Mouse (Mus musculus): ENCODE data around the gene Jakmip3. TPM values are rescaled to one million over a fixed set of nuclear protein-coding genes. Genes with fewer than 3 reads are reported as not detected.

Gene Jakmip3
- polyA plus RNA-seq, 1 experiment from 2014 or later: 0.14 TPM

DNA sequence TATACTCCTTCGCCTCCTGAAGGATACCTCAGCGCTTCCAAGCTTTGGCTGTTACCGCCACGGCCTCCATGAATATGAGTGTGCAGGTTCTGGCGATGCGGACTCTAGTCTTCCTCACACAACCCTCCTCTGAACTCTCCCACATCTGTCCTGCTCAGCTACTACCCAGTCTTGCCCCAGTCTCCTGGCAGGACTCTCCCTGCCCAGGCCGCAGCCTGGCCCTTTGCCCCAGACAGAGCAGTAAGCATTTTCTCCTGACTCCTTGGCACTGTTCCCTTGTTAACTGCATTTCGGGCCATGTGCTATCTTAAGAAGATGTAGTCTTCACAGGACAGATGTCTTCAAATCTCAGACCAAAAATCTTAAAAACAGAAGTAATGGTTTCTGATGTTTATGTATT lies 18.9 kb upstream of the Jakmip3 start:
- H3K4me1 ChIP-seq (replicated peaks; ENCODE audit: control insufficient read depth, insufficient read depth, low read length): 0 out of 2 replicates have a peak, but pooled peaks cover 4% of the 10 kb centered on the region
- no peaks in the 10 kb centered on the region for H3K9me3 ChIP-seq (ENCODE audit: control insufficient read depth)
- no peaks in the 10 kb centered on the region for H3K36me3 ChIP-seq (ENCODE audit: control insufficient read depth, insufficient read depth)
- H3K27ac ChIP-seq (ENCODE audit: low read depth, low read length): no peak overlapping the region
- ATAC-seq: no peak
- 92% methylated on average over 8 of the region's 8 CpGs for WGBS
- H3K9ac ChIP-seq (ENCODE audit: low read depth, low read length): no peak overlapping the region
- TF ChIP-seq CTCF (IDR thresholded peaks at IDR 0.05; ENCODE audit: low read depth): no peak
- no peaks in the 10 kb centered on the region for H3K27me3 ChIP-seq (replicated peaks; ENCODE audit: control insufficient read depth, insufficient read depth, low read length)
- H3K4me3 ChIP-seq (ENCODE audit: low read depth, low read length): no peak overlapping the region
- H3K4me2 ChIP-seq (replicated peaks; ENCODE audit: low read depth): no peak overlapping the region

DNA sequence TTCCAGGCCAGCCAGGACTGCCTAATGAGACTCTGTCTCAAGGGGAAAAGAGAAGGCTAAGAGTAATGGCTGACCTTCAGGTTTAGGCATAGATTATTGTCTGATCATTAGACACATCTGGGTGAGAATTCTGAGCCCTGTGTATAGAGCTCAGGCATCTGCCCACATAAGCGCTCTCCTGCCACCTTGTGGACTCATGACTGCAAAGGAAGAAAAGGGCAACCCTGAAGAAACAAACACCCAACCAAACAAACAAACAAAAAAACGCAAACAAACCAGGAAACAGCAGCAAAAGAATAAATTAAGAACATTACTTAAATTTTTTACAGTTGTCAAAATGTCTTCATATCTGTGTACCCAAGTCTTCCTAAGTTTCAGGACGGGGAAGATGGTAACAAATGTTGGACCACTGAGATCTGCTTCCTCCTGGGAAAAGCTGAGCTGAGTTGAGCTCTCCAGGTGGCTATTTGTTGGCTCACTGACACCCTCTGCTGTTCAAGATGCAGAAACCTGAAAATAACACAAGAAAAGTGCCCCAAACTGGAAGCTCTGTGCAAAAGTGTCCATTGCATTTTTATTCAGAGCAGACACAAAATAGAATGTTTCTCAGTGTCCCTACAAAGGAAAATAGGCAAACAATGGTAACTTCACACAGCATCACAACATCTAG lies 16.6 kb upstream of the Jakmip3 start:
- WGBS: 5% methylated on average over 3 of the region's 3 CpGs
- Histone ChIP-seq H3K27ac (ENCODE audit: low read depth, low read length) (no peak overlapping the region), H3K36me3 (ENCODE audit: control insufficient read depth, insufficient read depth) (no peaks in the 10 kb centered on the region), H3K4me1 (replicated peaks; ENCODE audit: control insufficient read depth, insufficient read depth, low read length) (0 out of 2 replicates have a peak, but pooled peaks cover 3% of the 10 kb centered on the region), H3K4me2 (replicated peaks; ENCODE audit: low read depth) (no peak overlapping the region), H3K9ac (ENCODE audit: low read depth, low read length) (no peak overlapping the region), H3K9me3 (ENCODE audit: control insufficient read depth) (no peaks in the 10 kb centered on the region), H3K27me3 (replicated peaks; ENCODE audit: control insufficient read depth, insufficient read depth, low read length) (no peaks in the 10 kb centered on the region), H3K4me3 (ENCODE audit: low read depth, low read length) (no peak overlapping the region)
- peak; percentile 66 for TF ChIP-seq CTCF (IDR thresholded peaks at IDR 0.05; ENCODE audit: low read depth)
- no peak for ATAC-seq

- Histone ChIP-seq H3K9me3 (ENCODE audit: control insufficient read depth) (no peaks in the 10 kb centered on the region), H3K36me3 (ENCODE audit: control insufficient read depth, insufficient read depth) (no peaks in the 10 kb centered on the region), H3K9ac (ENCODE audit: low read depth, low read length) (no peak overlapping the region), H3K27ac (ENCODE audit: low read depth, low read length) (no peak overlapping the region), H3K4me1 (replicated peaks; ENCODE audit: control insufficient read depth, insufficient read depth, low read length) (no peaks in the 10 kb centered on the region), H3K4me3 (ENCODE audit: low read depth, low read length) (no peak overlapping the region), H3K27me3 (replicated peaks; ENCODE audit: control insufficient read depth, insufficient read depth, low read length) (no peaks in the 10 kb centered on the region), H3K4me2 (replicated peaks; ENCODE audit: low read depth) (no peak overlapping the region)
- WGBS: 90% methylated on average over 4 of the region's 4 CpGs
- TF ChIP-seq CTCF (IDR thresholded peaks at IDR 0.05; ENCODE audit: low read depth): no peak
- ATAC-seq: no peak
Measured at GRCm38 (mm10) chr7:138928456-138928855, 12.1 kb upstream of the Jakmip3 start.

DNA sequence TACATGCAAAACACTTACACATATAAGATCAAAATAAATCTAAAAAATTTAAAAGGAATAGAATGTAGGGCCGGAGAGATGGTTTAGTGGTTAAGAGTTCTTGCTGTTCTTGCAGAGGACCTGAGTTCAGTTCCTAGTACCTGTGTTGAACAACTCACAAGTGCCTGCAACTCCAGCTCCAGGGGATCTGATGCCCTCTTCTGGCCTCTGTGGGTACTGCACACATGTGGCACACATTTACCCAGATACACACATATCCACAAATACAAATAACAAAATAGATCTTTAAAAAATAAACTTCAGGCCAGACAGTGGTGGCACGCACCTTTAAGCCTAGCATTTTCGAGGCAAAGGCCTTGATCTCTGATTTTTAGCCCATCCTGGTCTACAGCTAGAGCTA lies 6.0 kb upstream of the Jakmip3 start:
- Histone ChIP-seq H3K27me3 (replicated peaks; ENCODE audit: control insufficient read depth, insufficient read depth, low read length) (peaks cover 8% of the 10 kb centered on the region; the same call in 1 of the 2 replicates), H3K4me3 (ENCODE audit: low read depth, low read length) (no peak overlapping the region), H3K4me2 (replicated peaks; ENCODE audit: low read depth) (no peak overlapping the region), H3K9ac (ENCODE audit: low read depth, low read length) (no peak overlapping the region), H3K4me1 (replicated peaks; ENCODE audit: control insufficient read depth, insufficient read depth, low read length) (no peaks in the 10 kb centered on the region), H3K9me3 (ENCODE audit: control insufficient read depth) (no peaks in the 10 kb centered on the region), H3K36me3 (ENCODE audit: control insufficient read depth, insufficient read depth) (no peaks in the 10 kb centered on the region), H3K27ac (ENCODE audit: low read depth, low read length) (no peak overlapping the region)
- no peak for ATAC-seq
- 85% methylated on average over 3 of the region's 3 CpGs for WGBS
- peak; percentile 6; the same call in 1 of the 2 replicates for TF ChIP-seq CTCF (IDR thresholded peaks at IDR 0.05; ENCODE audit: low read depth)

- Histone ChIP-seq H3K4me2 (replicated peaks; ENCODE audit: low read depth) (no peak overlapping the region), H3K27ac (ENCODE audit: low read depth, low read length) (no peak overlapping the region), H3K36me3 (ENCODE audit: control insufficient read depth, insufficient read depth) (no peaks in the 10 kb centered on the region), H3K9me3 (ENCODE audit: control insufficient read depth) (no peaks in the 10 kb centered on the region), H3K4me1 (replicated peaks; ENCODE audit: control insufficient read depth, insufficient read depth, low read length) (no peaks in the 10 kb centered on the region), H3K9ac (ENCODE audit: low read depth, low read length) (no peak overlapping the region), H3K27me3 (replicated peaks; ENCODE audit: control insufficient read depth, insufficient read depth, low read length) (peaks cover 35% of the 10 kb centered on the region), H3K4me3 (ENCODE audit: low read depth, low read length) (no peak overlapping the region)
- no peak for TF ChIP-seq CTCF (IDR thresholded peaks at IDR 0.05; ENCODE audit: low read depth)
- no peak for ATAC-seq
- WGBS: 75% methylated on average over 7 of the region's 7 CpGs
Measured at GRCm38 (mm10) chr7:138938991-138939390, 1.5 kb upstream of the Jakmip3 start.

DNA sequence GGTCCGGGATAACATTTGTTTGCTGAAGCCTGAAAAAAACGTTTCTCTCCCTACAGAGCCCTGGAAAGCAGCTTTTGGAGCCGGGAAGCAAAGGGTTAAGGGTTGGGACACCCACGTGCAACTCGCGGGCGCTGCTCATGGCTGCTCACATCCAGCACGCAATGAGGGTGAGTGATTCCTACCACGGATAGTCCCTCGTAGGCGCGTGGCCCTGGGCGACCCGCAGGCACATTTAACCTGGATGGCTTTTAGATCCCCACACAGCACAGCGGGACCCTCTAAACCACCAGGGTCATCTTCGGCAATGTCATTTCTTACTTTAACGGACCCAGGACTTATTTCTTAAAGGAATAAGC lies 296 bp upstream of the Jakmip3 start:
- TF ChIP-seq CTCF (IDR thresholded peaks at IDR 0.05; ENCODE audit: low read depth): no peak
- ATAC-seq: no peak
- Histone ChIP-seq H3K4me2 (replicated peaks; ENCODE audit: low read depth) (peak overlapping the region; percentile 52), H3K4me1 (replicated peaks; ENCODE audit: control insufficient read depth, insufficient read depth, low read length) (no peaks in the 10 kb centered on the region), H3K27me3 (replicated peaks; ENCODE audit: control insufficient read depth, insufficient read depth, low read length) (peaks cover 38% of the 10 kb centered on the region), H3K36me3 (ENCODE audit: control insufficient read depth, insufficient read depth) (no peaks in the 10 kb centered on the region), H3K9me3 (ENCODE audit: control insufficient read depth) (no peaks in the 10 kb centered on the region), H3K4me3 (ENCODE audit: low read depth, low read length) (peak overlapping the region; percentile 30), H3K9ac (ENCODE audit: low read depth, low read length) (no peak overlapping the region), H3K27ac (ENCODE audit: low read depth, low read length) (no peak overlapping the region)
- WGBS: 1% methylated on average over 17 of the region's 17 CpGs
